Mouse (Mus musculus): ENCODE measurements around the gene Bcl11a. TPM values are rescaled to one million over a fixed set of nuclear protein-coding genes. Genes with fewer than 3 reads are reported as not detected.
A peak's percentile ranks its signal among the peaks of the same experiment; 100 is the strongest.

Gene Bcl11a
- total RNA-seq, 1 experiment from 2014 or later, result 69.0 TPM

DNA sequence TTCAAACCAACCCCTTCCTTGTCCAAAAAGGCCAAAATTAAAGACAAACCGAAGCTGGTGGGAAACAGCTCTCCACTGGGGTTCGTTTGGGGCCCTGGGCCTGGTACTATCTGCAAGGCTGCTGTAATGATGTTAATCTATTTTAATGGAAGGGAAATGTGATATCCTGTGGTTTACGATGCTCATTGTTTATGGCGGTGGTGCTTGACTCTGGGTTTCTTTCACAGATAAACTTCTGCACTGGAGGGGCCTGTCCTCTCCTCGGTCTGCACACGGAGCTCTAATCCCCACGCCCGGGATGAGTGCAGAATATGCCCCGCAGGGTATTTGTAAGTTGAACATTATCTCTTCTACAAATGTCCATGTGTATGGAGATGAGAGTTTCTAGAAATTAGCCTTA lies 80.2 kb downstream of the Bcl11a start:
- ATAC-seq (replicated peaks in 1 of 2; ENCODE audit: insufficient read depth in 1 of 2, low FRiP score in 2 of 2, low TSS enrichment in 1 of 2, low read depth in 1 of 2, poor library complexity in 2 of 2, severe bottlenecking in 2 of 2), result 0 out of 4 replicates have a peak, but pooled peaks of 1 of the 2 experiments have one; percentile 9

DNA sequence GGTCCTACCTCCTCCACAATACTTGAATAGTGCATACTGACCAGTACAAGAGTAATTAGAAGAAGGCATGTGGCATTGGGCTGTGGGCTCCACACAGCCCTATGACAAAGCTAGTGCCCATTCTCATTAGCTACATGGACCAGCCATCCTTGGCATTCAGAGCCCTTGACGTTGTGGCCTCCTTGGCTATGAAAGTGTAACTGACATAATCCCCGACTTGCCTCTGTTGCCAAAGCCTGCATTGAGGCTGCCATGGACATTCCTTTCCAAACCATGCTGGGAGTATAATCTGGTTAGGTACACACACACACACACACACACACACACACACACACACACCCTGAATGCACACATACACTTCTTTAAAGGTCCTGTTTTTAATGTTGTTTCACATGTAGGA lies 81.8 kb downstream of the Bcl11a start:
- no peak for ATAC-seq (replicated peaks in 1 of 2; ENCODE audit: insufficient read depth in 1 of 2, low FRiP score in 2 of 2, low TSS enrichment in 1 of 2, low read depth in 1 of 2, poor library complexity in 2 of 2, severe bottlenecking in 2 of 2)

DNA sequence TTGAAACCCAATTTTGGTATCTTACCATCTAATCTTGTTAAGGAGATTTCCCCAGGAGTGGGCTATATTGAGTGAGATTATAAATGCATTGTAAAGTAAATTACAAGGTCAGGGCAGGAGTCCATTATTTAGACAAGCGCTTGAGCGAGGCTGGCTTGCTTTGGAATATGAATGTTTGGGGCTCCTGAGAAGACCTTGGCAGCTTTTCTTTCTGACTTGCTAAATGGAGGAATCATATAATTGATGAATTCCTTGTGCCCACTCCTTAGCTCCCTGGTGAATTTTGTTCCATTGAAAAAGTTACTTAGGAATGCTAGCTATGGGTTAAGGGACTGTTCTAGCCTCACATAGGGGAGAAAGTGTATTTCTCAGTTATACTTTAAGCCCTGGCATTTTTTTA lies 83.6 kb downstream of the Bcl11a start:
- no peak for ATAC-seq (replicated peaks in 1 of 2; ENCODE audit: insufficient read depth in 1 of 2, low FRiP score in 2 of 2, low TSS enrichment in 1 of 2, low read depth in 1 of 2, poor library complexity in 2 of 2, severe bottlenecking in 2 of 2)

DNA sequence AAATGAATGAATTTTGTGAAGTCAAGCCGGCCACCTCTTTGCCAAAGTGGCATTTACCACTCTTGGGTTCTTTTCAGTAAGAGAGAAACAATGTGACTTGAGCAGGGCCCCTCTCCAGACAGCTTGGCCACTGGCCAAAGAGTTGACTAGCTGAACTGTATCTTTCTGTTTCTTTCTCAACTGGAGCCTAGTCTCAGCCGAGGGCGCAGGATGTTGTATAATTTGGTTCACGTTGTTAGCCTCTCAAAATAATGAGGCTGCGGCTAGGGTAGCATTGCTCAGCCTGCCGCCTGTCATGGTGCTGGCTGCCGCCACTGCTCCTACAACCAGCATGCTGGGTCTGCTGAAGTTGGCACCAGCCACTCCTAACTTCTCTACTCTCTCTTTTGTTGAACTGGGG lies 84.2 kb downstream of the Bcl11a start:
- peak; percentile 70 to 77 for ATAC-seq (replicated peaks in 1 of 2; ENCODE audit: insufficient read depth in 1 of 2, low FRiP score in 2 of 2, low TSS enrichment in 1 of 2, low read depth in 1 of 2, poor library complexity in 2 of 2, severe bottlenecking in 2 of 2)

DNA sequence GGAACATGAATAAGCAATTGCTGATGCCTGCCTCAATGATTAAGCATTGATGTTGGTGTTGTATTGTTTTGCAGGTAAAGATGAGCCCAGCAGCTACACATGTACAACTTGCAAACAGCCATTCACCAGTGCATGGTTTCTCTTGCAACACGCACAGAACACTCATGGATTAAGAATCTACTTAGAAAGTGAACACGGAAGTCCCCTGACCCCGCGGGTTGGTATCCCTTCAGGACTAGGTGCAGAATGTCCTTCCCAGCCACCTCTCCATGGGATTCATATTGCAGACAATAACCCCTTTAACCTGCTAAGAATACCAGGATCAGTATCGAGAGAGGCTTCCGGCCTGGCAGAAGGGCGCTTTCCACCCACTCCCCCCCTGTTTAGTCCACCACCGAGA lies 85.2 kb downstream of the Bcl11a start:
- no peak for ATAC-seq (replicated peaks in 1 of 2; ENCODE audit: insufficient read depth in 1 of 2, low FRiP score in 2 of 2, low TSS enrichment in 1 of 2, low read depth in 1 of 2, poor library complexity in 2 of 2, severe bottlenecking in 2 of 2)

DNA sequence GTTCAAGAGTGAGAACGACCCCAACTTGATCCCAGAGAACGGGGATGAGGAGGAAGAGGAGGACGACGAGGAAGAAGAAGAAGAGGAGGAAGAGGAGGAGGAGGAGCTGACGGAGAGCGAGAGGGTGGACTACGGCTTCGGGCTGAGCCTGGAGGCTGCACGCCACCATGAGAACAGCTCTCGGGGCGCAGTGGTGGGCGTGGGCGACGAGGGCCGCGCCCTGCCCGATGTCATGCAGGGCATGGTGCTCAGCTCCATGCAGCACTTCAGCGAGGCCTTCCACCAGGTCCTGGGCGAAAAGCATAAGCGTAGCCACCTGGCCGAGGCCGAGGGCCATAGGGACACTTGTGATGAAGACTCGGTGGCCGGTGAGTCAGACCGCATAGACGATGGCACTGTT lies 86.2 kb downstream of the Bcl11a start:
- no peak for ATAC-seq (replicated peaks in 1 of 2; ENCODE audit: insufficient read depth in 1 of 2, low FRiP score in 2 of 2, low TSS enrichment in 1 of 2, low read depth in 1 of 2, poor library complexity in 2 of 2, severe bottlenecking in 2 of 2)

DNA sequence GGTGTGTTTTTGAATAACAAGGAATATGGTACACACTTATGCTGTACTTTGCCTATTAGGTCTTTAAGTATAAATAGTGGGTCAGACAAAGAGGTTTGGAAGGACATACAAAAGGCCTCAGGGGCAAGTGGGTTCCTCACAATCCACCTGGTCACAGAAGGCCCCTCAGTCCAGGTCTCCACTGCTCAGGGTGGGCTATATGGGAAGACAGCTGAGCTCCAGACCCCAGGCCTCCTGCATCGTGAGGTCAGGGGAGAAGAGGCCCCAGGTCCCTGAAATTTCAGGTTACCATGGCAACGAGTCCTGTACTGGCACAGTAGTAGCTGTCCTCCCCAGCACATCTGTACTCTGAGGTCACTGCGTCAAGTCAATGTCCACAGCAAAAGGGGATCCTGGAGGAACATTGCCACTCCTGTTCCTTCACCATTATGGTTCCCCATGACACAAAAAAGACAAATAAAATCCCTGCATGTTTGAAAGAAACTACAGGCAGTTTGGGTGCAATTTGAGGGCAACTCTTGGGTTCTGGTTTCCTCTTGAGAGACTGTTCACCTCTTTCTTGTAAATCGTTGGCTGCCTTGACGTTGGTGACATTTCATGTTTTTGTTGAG lies 93.9 kb downstream of the Bcl11a start:
- ATAC-seq (replicated peaks in 1 of 2; ENCODE audit: insufficient read depth in 1 of 2, low FRiP score in 2 of 2, low TSS enrichment in 1 of 2, low read depth in 1 of 2, poor library complexity in 2 of 2, severe bottlenecking in 2 of 2), result 0 out of 4 replicates have a peak, but pooled peaks of 1 of the 2 experiments have one; percentile 13

DNA sequence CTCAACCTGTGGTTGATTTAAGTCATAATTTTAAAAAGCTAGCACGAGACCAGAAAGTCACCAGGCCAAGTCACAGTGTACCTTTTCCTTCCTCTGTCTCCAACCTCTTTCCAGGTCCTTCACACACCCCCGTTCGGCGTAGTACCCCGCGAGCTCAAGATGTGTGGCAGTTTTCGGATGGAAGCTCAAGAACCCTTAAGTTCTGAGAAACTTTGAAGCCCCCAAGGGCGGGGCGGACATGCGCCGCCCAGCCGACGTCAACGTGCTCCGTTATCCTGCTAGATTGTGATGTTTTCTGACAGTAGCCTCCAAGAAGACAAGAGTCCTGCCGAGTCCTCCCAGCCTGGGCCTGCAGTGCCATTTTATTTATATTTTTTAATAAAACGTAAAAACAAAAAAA lies 94.7 kb downstream of the Bcl11a start:
- no peak for ATAC-seq (replicated peaks in 1 of 2; ENCODE audit: insufficient read depth in 1 of 2, low FRiP score in 2 of 2, low TSS enrichment in 1 of 2, low read depth in 1 of 2, poor library complexity in 2 of 2, severe bottlenecking in 2 of 2)

DNA sequence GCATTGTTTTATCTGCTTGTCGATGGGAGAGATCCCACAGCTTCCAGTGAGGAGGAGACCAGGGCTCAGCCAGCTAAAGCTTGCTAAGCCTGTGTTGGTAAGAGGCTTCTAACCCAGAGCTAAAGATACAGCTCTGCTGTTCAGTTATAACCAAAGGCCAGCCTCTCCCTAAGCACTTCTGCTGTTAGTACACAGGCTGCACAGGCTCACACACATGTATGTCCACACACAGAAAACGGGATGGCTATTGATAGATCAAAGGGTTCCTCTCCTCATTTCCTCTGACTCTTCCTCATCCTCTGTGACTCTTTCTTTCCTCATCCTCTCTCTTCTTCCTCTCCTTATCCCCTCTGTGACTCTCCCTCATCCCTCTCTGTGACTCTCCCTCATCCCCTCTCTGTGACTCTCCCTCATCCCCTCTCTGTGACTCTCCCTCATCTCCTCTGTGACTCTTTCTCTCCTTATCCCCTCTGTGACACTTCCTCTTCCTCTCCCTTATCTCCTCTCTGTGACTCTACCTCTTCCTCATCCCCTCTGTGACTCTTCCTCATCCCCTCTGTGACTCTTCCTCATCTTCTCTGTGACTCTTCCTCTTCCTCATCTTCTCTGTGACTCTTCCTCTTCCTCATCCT lies 96.4 kb downstream of the Bcl11a start:
- ATAC-seq (replicated peaks in 1 of 2; ENCODE audit: insufficient read depth in 1 of 2, low FRiP score in 2 of 2, low TSS enrichment in 1 of 2, low read depth in 1 of 2, poor library complexity in 2 of 2, severe bottlenecking in 2 of 2), result no peak

DNA sequence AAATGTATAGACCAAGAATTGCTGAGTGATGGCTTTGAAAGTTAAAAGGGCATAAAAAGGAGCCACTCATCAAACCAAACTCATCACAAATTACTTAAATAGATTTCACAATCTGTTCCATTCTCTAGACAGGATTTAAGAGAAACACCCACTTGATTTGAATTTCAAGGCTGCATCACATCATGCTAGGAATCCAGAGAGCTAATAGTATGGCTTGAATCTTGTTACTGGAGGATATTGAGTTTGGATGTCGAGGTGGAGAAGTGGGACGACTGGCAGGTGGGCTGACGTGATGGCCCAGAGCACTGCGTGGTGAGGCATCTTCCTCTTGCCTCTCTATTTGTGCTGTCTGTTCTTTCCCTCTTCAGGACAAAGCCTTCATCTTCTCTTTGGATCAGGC lies 99.6 kb downstream of the Bcl11a start:
- ATAC-seq (replicated peaks in 1 of 2; ENCODE audit: insufficient read depth in 1 of 2, low FRiP score in 2 of 2, low TSS enrichment in 1 of 2, low read depth in 1 of 2, poor library complexity in 2 of 2, severe bottlenecking in 2 of 2), result no peak

DNA sequence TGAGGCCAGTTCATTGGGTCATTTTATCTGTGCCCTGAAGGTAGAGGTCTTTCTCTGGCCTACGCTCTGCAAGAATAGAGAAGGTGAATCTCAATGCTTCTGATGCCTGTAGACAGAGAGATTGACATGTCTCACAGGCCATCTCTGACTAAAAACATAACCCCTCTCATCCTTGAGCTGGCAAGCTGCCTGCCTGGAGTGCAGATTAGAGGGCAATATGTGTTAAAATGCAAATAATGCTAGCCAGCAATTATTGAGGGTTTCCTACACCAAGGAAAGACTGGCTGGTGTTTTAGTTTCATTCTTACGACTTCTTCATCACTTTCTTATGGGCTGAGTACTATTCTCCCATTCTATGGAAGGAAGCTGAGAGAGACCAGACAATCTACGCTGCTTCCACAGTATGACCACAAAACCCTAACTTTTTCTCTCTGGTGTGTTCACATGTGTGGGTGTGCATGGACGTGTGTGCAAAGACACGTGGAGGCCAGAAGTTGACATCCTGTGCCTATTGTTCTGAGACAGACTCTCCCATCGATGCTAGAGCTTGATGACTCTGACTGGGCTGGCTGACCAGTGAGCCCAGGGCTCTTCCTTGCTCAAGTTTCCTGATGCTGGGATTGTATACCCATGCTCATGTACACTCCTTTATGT lies 101.1 kb downstream of the Bcl11a start:
- ATAC-seq (replicated peaks in 1 of 2; ENCODE audit: insufficient read depth in 1 of 2, low FRiP score in 2 of 2, low TSS enrichment in 1 of 2, low read depth in 1 of 2, poor library complexity in 2 of 2, severe bottlenecking in 2 of 2), result no peak

DNA sequence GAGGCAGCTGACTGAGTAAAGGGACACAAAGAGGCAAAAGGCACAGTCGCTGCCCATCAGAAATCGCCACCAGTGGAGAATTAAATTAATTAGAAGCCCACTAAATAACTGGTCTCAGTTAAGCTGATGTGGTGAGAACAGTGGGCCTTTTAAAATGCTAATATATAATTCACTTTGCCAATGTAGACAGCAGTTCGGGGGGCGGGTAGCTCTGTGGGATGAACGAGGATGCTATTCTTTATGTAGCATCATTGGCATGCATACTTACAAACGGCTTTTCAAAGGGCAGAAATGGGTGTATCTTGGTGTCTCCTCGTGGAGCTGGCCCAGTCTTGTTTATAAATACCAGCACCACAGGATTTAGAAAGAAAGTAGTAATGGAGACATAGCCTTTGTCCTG lies 102.2 kb downstream of the Bcl11a start:
- ATAC-seq (replicated peaks in 1 of 2; ENCODE audit: insufficient read depth in 1 of 2, low FRiP score in 2 of 2, low TSS enrichment in 1 of 2, low read depth in 1 of 2, poor library complexity in 2 of 2, severe bottlenecking in 2 of 2), result no peak

DNA sequence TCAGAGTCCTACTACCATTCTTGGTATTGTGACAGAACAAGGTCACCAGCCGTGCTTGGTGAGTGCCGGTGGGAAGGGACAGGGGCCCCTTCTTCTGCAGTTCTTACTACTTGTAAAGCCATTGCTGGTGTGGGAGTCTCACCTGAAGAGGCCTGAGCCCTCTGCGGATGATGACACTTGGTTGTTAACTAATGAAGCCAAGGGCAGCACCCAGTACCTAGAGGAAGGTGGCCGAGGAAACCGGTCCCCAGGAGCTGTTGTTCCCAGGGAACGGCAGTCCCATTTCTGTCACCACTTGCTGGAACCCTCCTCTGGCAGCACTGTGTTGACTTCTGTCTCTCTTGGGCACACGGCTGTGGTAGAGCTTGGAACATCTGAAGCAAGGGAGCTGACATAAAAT lies 105.6 kb downstream of the Bcl11a start:
- no peak for ATAC-seq (replicated peaks in 1 of 2; ENCODE audit: insufficient read depth in 1 of 2, low FRiP score in 2 of 2, low TSS enrichment in 1 of 2, low read depth in 1 of 2, poor library complexity in 2 of 2, severe bottlenecking in 2 of 2)

DNA sequence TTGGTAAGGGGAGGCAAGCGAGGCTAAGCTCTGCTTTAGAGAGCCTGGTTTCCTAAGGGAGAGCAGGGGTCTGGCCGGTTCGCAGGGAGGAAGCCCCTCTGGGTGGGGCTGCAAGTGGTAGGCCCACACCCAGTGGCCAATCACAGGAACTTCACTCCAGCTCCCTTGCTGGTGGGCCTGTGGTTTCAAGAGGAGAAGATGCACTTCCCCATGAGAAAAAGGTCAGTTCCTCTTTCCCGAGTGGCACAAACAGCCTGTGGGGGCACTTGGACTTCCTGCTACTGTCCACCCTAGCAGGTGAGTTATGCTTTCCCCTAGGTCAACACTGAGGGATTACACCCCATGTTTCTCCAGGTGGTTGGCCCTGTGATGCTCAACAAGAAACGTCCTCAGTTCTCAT lies 107.1 kb downstream of the Bcl11a start:
- ATAC-seq (replicated peaks in 1 of 2; ENCODE audit: insufficient read depth in 1 of 2, low FRiP score in 2 of 2, low TSS enrichment in 1 of 2, low read depth in 1 of 2, poor library complexity in 2 of 2, severe bottlenecking in 2 of 2), result peak; percentile 95 to 97

DNA sequence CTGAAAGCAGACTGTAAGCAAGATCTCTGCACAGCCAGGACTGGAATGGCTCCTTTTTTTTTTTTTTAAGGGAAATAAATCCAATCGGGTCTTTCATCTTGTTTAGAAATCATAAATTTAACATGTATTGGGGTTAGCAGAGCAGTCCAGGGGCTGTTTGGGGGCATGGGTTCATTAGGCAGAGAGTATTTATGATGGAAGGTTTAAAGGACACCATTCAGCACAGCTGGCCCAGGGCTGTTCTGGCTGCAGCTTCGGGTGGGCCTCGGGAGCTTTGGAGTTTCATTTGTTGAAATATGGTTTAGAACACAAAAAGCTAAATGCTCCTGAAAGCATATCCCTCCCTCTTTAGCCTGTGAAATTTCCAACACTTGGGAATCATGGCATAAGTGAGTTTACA lies 112.6 kb downstream of the Bcl11a start:
- no peak for ATAC-seq (replicated peaks in 1 of 2; ENCODE audit: insufficient read depth in 1 of 2, low FRiP score in 2 of 2, low TSS enrichment in 1 of 2, low read depth in 1 of 2, poor library complexity in 2 of 2, severe bottlenecking in 2 of 2)

DNA sequence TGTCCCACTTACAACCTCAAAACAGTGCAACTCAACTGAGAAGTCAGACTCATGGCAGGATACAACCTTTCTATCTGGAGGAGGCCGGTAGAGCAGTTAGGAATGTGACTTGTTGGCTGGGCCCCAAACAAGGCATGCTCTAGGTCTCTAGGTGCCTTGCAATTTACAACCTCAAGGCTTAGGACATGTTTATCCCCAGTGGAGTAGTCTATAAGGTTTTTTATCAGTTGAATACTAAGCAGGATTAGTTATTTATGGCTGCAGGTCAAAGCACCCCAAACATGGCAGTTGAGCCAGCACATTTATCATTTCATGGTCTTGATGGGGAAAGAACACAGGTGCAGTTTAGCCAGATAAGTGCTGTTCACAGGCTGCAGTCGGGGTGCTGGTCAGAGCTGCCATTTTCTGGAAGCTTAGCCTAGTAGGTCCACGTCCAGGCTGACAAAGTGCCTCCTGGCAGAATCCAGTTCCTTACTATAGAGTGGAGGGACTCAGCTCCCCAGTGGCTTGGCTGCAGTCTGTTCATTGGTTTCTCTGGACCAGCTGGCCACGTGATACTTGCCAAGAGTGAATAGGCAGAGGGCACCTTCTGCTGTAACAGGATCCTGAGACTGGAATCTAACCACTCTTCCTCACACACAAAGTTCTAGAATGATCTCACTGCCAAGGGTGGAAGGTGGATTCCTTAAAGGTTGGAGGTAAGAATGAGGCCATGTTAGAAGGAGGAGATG lies 118.8 kb downstream of the Bcl11a start:
- no peak for ATAC-seq (replicated peaks in 1 of 2; ENCODE audit: insufficient read depth in 1 of 2, low FRiP score in 2 of 2, low TSS enrichment in 1 of 2, low read depth in 1 of 2, poor library complexity in 2 of 2, severe bottlenecking in 2 of 2)

DNA sequence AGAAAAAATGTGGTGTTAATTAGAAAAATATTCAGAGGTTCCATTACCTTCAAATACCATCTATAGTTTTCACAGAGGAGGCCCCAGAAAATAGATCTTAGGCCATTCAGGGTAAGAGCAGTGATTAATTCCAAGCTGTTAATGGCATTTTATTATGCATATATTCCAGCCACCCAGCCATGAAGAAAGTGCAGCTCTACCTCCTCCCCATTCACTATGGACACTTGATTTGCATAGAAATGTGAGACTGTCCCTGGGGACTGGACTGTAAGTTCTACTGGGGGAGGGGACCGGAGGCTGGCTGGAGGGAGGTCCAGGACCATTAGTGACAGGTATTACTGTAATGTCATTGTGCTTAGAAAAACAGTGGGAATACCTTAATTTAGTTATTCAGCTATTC lies 119.6 kb downstream of the Bcl11a start:
- ATAC-seq (replicated peaks in 1 of 2; ENCODE audit: insufficient read depth in 1 of 2, low FRiP score in 2 of 2, low TSS enrichment in 1 of 2, low read depth in 1 of 2, poor library complexity in 2 of 2, severe bottlenecking in 2 of 2), result no peak

DNA sequence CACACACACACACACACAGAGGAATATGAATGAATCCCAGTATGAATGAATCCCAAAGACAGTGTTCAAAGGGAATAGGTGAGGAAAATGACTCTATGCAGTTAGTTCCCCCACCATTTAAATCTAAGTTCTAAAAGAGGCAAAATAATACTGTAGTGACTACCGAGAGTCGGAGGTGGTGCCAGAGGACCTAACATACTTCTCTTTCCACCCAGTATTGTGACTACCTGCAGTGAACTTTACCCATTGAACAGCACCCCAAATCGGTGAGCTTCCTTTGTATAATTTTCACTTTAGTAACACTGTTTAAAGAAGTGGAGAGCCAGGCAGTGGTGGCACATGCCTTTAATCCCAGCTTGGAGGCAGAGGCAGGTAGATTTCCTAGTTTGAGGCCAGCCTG lies 121.7 kb downstream of the Bcl11a start:
- ATAC-seq (replicated peaks in 1 of 2; ENCODE audit: insufficient read depth in 1 of 2, low FRiP score in 2 of 2, low TSS enrichment in 1 of 2, low read depth in 1 of 2, poor library complexity in 2 of 2, severe bottlenecking in 2 of 2), result no peak
